Mouse (Mus musculus): ENCODE results near the gene Emp1. TPM values are rescaled to one million over a fixed set of nuclear protein-coding genes. Genes with fewer than 3 reads are reported as not detected.

Emp1 gene
- total RNA-seq, 2 experiments from 2014 or later, result 21.7 to 53.4 TPM

DNA sequence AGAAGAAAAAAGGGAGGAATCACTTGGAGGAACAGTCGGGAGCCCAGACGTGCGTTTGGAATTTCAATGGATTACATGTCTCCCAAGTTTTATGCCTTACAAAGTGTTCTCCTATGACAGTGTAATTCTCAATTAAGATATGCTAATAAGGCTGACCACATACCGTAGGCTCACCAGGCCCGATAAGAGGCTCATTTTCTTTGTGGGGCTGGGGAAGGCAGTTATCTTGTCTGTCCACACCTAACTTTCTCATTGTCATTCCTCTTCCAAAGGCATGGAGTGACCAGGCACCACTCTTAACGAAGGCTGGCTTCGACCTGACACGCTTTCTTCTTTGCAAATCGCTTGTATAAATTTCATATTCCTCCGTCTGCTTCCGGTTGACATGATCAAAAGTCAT lies 42.7 kb downstream of the Emp1 start:
- DNase-seq (ENCODE audit: low spot score in 2 of 2), result no peak

DNA sequence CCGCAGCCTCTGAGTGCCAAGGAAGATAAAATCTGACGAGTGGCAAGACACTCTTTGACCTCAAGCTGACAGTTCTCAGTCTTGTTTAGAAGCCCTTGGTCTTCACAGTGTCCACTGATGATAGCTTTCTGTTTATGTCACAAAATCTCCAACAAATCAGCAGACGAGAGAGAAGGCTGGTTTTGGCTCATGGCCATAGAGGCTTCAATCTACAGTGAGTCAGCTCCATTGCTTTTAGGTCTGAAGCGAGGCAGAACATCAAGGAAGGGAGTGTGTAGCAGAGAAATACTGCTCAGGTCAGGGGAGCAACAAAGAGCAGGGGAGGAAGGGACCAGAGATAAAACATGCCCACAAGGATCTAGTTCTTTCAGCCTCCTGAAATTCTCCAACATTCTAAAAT lies 45.0 kb downstream of the Emp1 start:
- no peak for DNase-seq (ENCODE audit: low spot score in 2 of 2)

DNA sequence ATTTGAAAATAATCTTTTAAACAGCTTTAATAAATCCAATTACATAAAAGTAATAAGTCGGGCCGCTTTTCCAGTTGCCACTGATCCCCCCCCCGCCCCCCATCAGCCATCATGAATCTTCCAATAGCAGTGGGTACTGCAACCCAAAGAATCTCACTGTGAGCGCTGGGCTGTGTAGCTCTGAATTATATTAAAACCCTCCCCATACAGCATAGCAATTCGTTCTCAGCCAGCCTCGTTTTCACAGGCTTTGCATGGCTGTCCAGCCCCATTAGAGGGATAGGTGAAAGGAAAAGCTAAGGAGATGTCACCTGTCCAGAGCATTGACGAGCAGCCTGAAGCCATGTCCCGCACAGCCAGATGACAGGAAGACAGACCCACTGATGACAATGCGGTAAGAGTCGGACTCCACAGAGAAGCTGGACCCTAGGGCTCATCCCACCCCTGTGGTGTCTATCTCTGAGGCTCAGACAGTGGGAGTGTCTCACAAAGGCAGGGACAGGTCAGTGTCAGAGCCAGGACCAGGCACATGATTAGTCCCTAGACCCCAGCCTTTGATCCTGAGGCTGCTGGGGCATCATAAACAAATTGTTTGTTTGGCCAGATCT lies 49.5 kb downstream of the Emp1 start:
- DNase-seq (ENCODE audit: low spot score in 2 of 2), result no peak

DNA sequence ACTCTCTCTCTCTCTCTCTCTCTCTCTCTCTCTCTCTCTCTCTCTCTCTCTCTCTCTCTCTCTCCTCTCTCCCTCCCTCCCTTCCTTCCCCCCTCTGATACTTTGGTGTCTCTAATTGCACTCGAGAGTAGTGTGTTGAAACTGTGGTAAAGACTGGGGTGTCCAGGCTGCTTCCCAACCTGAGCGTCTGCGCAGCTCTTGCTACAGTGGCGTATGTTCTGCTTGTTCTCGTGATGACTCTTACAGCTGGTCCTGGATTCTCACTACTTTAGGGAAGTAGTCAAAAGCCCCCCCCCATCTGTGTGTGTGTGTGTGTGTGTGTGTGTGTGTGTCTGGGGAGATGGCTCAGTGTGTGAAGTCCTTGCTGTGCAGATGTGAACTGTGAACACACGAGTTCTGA lies 50.3 kb downstream of the Emp1 start:
- DNase-seq (ENCODE audit: low spot score in 2 of 2), result no peak

DNA sequence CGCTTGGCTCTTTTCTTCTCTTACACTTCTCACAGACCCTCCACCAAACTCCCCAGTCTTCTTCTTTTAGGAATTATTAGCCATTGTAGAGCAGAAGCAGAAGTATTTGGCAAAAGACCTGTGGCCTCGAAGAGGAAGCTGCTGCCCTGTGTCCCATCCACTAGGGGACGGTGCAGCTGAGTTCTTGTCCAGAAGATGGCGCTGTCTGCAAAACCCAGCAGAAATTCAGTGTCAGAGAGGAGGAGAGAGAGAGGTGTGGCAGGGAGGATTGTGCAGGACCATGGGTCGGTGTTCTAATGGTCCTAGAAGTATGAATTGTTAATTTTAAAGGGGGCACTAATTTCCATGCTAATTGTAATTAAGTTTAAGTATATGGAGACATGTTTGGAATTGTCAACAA lies 55.1 kb downstream of the Emp1 start:
- DNase-seq (ENCODE audit: low spot score in 2 of 2), result peak; percentile 37 to 53

DNA sequence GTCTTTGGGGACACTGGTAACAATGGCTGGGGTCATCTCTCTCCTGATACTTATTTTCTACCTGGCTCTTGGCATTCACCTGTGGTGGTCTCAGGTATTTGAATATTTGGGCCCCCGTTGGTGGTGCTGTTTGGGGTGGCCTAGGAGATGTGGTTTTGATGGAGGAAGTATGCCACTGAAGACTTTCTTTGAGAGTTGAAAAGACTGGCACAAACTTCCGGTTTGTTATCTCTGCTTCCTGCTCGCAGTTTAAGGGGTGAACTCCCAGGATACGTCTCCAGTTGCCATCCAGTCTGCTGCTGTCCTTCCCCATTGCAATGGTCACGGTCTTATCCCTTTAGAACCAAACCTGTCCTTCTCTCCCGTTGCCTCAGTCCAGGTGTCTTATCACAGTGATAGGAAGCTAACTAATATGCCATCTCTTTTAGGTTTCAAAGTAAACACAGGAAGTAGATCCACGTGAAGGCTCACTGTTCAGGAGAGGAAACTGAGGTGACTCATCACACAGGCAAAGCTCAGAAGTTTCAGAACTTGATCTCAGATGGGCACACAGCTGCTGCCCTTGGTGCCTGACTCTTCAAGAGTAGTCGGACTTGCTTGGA lies 56.0 kb downstream of the Emp1 start:
- DNase-seq (ENCODE audit: low spot score in 2 of 2), result no peak

DNA sequence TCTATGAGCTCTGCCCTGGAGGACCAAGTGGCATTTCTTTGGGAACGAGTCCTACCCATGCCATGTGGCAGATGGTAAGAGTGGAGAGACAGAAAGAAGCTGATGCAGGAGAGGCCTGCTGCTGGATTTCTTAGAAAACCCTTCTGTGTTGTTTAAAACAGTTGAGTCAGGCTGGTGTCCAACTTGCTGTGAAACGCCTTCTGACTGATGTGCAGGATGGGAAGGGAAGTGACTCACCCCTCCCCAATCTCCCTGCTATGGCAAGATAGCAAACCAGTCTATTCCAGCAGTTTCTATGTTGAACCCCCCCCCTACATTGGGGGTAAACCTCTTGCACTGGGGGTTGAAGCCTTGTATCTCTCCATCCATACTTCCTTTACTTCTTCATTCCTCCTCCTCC lies 65.9 kb downstream of the Emp1 start:
- no peak for DNase-seq (ENCODE audit: low spot score in 2 of 2)

DNA sequence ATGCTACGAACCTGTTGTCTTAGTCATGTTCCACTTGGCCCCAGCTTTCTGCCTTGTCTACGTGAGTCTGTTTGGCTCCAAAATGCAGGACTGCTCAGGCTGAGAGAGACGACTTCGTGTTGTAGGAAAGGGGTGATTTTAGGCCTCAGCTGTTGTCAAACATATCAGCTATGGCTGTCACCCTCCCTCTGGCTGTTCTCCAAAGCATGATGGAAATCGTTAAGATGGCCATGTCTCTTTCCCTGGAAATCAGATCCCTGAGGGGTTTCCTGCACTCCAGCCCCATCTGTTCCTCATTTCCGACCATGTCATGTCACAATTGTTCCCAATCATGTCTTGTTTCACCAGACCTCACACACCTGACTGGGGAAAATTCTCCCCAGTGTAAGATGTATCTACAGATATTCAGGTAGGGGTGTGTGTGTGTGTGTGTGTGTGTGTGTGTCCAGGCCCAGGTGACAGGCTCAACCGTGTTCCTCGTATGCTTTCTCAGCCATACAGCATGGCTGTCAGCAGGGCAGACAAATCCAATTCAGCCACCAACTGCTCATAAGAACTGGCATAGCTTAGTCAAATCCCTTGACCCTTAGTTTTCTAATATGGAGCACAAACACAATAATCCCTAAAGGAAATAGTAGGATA lies 67.0 kb downstream of the Emp1 start:
- no peak for DNase-seq (ENCODE audit: low spot score in 2 of 2)

DNA sequence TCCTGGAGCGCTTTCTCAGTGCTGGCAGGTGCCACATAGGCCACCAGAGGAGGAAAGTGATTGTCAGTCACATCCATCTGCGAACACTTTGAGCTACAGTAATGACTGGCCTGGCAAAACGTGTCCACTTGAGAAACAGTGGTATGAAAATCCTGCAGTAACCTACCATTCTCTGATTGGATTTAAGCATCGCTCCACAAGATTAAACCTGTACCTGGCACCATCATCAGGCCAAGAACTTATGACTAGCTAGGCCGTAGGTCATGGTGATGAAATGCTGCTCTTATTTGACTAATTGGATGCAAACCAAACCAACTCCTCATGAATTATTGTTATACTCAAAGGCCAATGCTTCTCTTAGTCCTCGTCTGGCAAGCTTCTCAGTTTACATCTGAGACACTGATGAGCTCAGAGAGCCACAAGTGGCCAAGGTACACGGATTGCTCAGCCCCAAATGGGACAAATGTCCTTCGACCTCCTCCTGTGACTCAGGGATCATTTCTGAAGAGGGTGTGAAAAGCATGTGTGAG lies 68.2 kb downstream of the Emp1 start:
- no peak for DNase-seq (ENCODE audit: low spot score in 2 of 2)

Other genes with a start within 250 kb of the Emp1 start
- not detected for gene Gprc5d, start 244.3 kb upstream of the Emp1 start, total RNA-seq (2021)
- gene Fam234b, start 164.6 kb upstream of the Emp1 start, total RNA-seq (2021), result 10 to 100 TPM; 14.7 to 16.9 TPM
- 10 to 100 TPM; 17.3 to 46.7 TPM for gene Hebp1, start 164.5 kb upstream of the Emp1 start, total RNA-seq (2021)
- not detected for gene Gsg1, start 108.2 kb upstream of the Emp1 start, total RNA-seq (2021)
- gene Pbp2, start 52.1 kb upstream of the Emp1 start, total RNA-seq (2021), result not detected

All from adrenal gland, adult 18-20 months (tissue).